Mouse (Mus musculus) natural killer cell, adult 2 months (primary cell): Measurements from ENCODE around the gene Cyb5rl.

ENCODE experiments used
- DNase-seq, 2 experiments: peaks; one replicate each; pipeline ENCODE4 v3.0.0; 2022; ENCODE audit warnings: low spot score in 2 of 2

The Cyb5rl gene

DNA sequence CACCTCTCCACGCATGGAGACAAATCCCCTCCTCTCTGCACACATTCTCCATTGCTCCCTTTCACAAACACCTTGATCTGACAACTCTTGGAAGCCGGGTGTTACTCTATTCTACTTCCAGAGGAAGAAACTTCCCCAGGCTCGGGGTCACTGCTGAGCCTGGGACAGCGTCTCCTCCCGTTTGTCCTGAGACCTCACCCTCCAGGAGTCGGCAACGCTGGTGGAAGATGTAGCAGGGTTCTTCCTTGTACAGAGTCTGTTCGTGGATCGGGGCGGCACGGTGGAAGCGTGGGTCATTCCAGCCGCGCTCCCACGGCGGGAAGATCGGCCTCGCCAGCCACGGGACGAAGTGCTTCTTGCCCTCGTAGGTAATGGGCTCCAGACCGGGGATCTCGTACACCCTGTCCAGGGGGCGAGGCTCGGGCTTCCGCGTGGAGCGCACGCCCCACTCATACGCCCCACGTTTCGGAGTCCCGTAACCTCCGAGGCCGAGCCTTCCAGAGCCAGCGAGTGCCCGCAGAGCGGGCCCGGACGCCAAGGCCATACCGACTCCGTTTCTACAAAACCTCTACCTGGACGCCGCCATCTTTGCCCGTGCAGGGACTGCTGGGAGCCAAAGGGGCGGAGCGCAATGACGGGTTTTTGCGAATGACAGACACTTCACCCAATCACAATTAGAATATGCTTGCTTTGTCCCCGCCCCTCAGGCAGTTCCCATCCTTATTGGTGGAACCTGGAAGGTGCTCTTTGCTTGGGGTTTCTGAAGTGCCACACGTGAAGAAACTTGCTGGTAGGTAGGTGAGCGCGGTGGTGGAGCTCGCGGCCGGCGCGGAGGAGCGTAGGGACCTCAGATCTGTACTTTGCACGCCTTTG lies at the start of gene Cyb5rl, which contains the start of gene Mrpl37:
TSS of gene Cyb5rl (plus strand) at position 737 of the 873 bp plus-strand sequence.
TSS of gene Mrpl37 (minus strand) at position 617 of the 873 bp plus-strand sequence.
- peak; percentile 97 for DNase-seq

DNA sequence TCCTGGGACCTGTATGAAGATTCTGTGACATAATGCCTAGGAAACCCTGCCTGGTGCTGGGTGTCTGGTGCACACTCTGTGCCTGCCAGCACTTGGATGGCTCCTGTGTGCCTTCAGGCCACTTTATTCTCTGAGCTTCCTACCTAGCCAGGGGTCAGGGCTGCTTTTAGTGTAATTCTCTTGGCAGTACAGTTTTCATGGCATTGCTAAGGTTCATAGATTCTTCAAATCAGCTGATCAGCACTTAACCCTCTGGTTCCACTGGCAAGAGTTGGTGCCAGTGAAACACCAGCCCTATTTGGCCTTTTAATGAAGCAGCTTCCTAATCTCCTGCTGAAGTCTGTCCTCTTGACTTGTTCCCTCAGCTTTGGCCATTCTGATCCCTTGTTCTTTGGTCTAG lies 49.5 kb upstream of the Cyb5rl start:
- no peak for DNase-seq

DNA sequence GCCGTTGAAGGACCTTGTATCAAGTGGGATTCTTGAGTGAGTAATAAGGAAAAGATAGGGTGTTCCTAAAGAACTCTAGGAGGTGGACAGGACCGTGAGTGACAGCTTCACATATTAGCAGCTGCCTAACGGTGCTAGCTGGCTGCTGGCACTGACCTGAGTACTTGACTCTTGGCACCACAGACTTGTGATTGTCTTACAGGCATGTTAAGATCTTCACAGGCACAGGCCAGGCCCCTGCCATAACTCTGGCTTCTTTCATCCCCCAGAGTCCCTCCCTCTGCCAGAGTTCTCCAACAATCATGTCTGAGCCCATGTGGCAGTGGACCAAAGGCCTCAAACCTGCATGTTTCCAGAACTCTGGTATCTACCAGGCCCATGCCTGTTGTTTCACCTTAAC lies 48.3 kb upstream of the Cyb5rl start:
- DNase-seq, result no peak

DNA sequence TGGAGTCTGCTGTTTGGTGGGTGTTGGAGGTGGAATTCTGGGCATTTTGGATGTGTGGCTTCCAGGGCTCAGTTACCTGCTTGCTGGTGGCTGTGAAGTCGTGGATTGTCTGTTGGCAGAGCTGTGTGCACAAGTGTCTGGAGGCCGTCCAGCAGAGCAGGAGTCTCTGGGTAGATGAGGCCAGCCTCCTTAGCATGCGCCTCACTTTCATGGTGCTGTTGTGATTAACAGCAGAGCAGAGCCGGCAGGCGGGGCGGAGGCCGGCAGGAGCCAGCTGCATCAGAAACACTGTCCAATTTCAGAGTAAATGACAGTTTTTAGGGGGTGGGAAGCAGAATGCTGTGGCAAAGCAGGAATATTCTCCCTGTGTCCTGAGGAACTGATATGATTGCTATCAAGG lies 47.8 kb upstream of the Cyb5rl start:
- no peak for DNase-seq

DNA sequence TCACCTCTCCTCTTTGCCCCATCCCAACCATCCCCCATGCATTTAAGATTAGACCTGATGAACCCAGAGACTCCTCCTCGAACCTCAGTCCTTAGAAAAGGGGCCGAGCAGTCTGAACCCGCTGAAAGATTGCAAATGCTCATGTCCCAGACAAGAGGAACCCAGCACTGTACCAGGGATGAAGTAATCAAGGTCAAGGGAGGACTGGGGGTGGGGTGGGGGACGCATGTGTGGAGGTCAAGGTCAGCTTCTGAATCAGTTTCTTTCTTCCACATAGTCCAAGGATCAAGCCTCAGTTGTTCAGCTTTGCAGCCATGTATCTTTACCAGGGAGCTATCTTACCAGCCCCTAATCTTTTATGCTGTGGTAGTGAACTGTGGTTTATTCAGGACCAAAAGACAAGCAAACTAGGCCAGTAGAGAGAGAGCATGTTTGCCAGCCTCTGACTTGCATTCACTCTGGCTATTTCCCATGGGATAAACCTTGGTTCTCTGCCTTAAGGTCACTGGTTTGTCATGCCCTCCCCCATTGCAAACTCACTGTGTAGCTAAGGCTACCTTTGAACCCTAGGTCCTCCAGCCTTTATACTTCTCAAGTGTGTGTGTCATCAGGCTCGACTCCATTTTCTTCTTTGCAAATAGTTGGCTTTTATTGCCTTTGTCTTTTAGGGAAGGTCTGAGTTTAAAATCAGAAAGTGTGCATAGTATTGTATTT lies 46.3 kb upstream of the Cyb5rl start:
- no peak for DNase-seq

DNA sequence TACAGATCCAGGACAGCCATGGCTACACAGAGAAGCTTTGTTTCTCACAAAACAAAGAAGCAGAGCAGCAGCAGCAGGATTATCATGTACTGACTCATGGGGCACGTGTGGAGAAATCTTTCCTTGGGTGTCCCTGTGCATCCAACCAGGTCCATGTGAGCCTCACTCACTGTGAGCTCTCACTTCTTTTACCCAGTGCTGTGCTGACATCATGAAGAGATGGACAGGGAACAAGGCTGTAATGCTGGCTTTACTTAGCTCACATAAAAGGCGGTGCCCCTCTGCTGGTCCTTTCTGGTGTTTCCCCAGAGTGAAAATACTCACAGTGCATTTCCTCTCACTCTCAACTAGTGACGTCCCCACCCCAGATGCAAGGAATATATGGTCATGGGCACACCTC lies 45.3 kb upstream of the Cyb5rl start:
- DNase-seq, result no peak

DNA sequence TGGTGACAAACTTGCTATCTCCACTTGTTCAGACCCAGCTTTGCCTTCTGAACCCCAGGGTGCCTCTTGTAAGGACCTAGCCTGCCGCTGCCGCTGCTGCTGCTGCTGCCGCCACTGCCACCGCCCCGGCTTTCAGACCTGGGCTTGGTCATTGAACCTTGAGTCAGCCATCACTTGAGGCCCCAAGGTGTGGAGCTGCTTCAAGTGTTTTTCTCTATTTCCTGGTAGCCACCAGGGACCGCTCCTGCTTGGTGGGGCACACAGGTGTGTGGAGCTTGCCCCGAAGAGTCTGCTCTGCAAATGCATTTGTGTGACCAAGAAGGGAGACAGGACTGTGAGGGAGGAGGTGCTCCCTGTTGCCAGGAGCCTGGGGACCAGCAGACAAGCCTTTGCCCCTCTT lies 41.9 kb upstream of the Cyb5rl start:
- DNase-seq, result no peak

DNA sequence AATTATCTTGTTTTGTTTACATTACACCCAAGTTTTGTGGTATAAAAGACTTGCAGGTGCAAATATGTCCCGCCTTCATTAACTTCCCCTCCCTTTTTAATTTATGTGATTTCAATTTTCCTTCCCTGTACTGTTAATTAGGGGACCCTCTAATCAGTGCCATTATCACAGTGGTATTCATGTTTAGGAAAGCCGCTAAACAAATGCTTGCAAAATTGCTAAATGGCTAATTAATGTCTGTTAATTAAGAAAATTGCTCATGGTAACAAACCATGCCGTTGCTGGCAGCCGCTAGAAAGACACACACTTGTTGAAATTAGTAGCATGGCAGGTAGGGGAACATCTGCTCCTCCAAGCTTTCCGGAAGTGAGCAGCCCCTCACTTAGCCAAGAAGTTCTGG lies 41.4 kb upstream of the Cyb5rl start:
- no peak for DNase-seq

DNA sequence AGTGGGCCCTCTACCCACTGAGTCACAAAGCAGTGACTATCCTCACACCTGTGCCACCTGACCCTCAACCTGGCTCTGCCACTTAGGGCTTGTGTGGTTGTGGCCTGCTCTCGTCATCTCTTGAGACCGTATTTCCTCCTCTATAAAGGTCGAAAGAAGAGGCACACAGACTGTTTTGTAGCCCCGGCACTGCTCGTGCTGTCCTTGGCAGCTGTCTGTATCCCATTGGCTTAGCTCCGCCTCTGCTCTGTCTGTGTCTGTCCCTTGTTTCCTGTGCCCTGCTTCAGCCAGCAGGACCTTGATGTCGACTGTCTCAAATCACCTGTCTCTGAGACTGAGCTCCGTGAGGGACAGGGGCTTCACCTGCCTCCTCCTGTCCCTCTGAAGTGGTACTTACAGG lies 40.3 kb upstream of the Cyb5rl start:
- no peak for DNase-seq

DNA sequence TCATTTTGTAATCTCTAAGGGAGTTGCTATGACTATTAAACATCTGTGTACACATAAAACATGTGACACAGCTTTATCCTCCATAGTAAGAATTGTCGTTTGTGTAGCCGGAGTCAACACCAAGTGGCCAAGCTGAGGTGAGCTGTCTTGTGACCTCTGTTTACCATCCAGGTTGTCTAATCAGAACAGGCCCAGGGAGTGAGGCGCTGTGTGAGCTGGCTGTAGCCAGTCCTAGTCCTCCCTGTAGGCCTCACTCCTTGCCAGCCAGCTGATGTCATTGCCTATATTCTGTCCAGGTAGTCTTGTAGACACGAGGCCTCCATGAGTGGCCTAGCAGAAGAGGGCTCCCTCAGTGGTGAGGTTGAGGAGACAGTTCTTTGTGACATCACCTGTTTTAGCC lies 31.1 kb upstream of the Cyb5rl start:
- no peak for DNase-seq

DNA sequence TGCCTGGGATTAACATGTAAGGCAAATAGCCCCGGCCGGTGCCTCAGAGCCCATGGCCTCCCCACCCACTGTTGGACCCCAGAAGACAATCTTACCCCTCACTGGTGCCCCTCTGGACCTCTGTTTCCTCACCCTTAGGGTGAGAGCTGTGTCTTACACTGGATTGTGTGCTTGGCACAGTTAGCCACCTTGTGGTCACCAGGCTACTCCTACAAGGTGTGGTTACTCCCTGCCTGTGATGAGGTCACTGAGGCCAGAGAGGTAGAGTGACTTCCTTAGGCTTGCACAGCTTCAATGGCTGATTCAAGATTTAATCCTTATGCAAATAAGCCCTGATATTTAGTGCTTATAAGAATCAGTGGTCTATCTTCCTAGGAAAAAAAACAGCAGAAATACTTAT lies 29.8 kb upstream of the Cyb5rl start:
- no peak for DNase-seq

DNA sequence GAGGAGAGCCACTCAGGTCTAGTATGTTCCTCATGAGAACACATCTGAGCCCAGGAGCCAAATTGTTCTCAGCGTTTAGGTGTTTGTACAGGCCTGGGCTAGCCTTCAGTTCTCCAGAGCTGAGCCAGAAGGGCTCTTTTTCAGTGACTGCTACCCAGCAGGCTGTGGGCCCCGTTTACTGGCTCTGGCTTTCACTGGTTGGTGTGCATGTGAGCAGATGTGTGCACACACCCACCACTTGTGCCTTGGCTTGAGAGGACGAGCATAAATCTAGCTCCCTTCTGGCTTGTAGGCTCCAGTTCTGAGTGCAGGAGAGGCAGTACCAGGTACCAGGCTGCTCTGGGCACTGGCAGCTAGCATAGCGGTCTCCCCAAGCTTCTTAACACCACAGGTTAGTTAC lies 28.5 kb upstream of the Cyb5rl start:
- DNase-seq, result no peak

DNA sequence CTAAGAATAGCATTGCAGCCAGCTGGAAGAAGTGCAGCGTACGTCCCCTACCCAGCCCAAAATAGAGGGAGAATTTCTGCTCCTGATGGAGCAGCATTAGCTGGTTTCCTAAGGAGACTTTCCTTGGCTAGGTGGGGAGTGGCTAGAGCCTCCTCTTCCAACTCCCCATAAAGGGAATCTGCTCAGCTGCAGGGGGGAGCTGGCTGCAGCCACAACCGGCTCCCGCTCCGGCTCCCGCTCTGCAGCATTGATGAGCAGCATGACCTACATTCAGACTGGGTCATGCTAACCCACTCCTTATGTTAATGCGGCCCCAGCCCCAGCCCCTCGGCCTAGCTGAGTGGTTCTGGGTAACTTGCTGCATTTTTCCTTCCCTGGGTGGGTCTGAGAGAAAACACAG lies 27.5 kb upstream of the Cyb5rl start:
- no peak for DNase-seq

DNA sequence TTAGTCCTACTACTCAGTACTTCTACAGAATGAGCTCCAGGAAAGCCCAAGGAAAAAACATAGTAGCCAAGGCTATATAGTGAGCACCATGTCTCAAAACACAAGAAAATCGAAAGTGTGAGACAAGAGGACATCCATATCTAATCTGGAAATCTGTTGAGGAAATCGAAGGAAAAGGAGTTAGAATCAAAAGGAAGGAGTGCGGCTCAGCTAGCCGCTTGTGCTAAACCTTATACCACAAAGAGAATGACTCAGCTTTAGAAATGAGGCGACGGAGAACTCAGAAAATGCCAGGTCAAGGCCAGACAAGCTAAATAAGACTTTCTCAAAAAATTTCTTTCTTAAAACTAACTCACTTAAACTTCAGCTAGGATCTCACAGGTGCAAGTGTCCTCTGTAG lies 24.5 kb upstream of the Cyb5rl start:
- no peak for DNase-seq

DNA sequence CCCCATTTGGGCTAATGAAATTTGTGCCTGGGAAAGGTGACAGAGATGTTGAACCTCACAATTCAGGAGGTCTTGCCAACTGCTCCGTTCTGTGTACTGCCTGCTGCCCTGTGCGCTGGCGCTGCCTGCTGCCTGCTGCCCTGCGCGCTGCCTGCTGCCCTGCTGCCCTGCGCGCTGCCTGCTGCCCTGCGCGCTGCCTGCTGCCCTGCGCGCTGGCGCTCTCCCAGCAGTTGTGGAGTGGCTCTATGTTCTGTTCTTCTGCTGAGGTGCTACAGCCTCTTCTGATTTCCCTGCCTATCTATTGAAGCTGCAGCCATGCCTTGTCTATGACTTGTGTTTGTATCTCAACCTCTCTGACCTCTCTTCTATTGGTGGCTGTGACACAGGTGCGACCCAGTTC lies 21.6 kb upstream of the Cyb5rl start:
- DNase-seq, result no peak

DNA sequence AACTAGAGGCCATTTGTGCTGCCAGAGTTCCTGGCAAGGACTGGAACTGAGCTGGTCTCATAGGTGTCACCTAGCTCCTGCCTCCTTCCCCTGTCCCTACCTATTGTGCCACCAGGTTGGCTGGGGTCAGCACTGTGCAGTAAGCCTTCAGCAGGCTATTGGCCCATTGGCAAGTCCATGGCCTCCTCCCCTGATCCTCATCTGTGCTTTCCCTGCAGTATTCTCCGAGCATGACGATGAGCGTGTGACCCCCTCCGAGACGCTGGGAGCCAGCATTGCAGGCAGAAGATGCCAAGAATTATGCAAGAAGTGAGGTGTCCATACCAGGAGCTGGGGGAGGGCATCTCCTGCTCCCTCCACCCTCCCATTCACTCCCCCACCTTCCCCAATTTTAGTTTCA lies 19.0 kb upstream of the Cyb5rl start:
- DNase-seq, result no peak

DNA sequence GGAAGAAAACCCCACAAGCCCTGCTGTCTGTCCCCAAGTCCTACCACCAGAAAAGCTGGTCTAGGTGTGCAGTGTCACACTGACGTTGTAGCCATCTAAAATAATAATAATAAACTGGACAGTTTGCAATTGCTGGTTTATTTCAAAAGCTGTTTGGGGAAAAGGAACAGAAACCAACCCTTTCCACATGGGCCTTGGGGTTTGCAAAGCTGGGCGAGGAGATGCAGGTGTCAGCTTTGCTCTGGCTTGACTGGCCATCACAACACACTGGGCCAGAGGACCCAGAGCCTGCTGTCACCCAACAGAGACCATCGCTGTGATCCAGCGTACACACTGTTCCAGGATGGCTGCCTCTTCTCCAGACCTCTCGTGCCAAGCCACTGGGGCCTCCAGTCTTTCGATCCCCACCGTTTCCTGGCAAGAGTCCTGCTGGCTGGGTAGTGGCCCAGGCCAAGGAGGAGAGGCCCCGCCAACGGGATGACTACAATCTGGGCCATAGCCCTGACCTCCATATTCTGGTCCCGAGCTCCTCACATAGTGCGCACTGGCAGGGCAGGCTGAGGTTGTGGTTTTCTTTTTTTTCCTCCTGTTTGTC lies 18.1 kb upstream of the Cyb5rl start:
- no peak for DNase-seq

DNA sequence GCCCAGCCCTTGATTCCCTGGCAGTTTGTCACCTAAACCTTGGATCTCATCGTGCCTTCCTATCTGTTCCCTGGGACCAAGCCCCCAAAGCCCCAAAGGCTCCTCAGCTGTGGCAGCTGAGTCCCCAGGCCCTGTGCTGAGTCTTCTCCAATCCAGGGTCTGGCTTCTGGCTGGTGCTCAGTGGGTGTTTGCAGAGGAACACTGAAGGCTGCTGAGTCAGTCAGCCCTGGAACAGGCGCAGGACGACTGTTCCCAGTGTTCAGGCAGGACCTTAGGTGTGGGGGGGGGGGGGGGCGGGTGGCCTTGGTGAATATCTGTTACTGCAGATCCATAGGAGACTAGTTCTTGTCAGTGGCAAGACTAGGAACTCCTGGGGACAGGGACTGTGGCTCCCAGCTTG lies 14.9 kb upstream of the Cyb5rl start:
- no peak for DNase-seq

DNA sequence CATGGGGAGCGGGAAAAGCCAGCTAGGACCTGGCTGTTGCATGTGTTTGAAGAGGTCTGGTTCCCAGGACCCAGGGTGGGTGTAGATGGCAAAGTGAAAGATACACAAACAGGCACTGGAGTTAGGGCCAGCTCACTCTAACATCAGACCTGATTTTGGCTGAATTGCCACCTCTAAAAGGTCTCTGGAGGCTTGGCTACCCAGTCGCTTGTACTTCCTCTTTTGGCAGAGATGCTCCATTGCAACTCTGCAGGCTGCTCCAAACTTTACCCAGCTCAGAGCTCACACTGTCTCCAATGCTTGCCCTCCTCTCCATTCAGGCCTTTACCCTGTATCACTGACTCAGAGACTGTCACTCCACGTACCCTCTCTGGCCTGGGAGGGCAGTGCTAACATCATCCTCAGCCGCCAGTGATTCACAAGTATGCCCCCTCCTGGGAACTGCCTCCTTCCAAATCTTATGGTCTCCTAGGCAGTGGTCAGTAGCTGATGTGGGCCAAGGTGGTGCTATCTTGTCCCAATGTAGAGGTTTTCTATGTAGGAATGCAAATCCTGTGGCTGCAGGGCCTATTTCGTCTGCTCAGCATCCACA lies 13.7 kb upstream of the Cyb5rl start:
- DNase-seq, result no peak

DNA sequence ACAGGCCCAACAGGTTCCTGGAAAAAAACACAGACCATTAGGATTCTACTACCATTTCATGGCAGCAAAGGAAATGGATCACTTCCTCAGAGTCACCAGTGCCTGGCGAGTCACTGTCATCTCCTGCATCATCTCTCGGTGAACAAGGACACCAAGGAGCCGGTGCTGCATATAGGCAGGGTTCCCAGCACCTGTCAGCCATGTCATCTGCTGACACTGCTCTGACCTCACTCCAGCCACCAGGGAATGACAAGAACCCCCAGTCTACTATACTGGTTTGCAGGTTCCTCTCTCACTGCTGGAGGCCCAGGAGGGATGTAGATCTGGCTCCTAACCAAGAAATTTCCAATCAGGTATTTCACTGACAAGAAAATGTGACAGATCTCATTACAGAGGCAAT lies 10.7 kb upstream of the Cyb5rl start:
- DNase-seq, result no peak

DNA sequence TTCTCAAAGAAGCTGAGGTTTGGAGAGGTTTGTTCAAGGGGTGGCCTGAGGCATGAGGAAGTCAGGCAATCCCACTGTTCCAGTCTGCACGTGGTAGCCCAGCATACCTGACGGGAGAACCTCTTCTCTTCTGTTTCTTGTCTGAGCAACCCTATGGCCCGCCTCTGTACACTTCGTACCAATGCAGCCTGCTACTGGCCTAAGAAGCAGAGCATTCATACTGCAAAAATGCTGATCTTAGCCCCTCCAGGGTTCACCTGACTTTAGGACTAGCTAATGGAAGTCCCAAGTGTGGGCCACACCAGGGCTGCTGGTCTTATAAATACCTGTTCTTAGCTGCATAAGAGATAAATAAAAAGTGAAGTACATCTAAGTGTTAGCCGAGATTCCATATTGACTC lies 8.4 kb upstream of the Cyb5rl start:
- no peak for DNase-seq

DNA sequence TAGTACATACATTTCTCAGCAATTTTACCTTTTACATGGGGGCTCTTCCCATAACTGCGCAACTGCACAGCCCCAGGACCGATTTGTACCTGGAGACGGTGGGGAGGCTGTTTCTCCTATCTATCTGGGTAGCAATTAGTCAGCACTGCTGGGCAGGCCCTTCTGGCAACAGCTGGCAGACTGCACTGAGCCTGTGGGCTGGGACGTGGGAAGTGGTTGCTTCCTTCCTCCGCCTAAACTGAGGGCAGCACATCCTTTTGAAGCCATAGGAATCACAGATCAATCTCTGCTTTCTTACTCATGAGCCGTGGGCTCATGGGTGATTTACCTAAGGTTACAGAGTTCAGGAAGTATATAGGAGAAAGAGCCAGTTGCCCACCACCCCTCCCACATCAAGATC lies 8.0 kb upstream of the Cyb5rl start:
- DNase-seq, result no peak

DNA sequence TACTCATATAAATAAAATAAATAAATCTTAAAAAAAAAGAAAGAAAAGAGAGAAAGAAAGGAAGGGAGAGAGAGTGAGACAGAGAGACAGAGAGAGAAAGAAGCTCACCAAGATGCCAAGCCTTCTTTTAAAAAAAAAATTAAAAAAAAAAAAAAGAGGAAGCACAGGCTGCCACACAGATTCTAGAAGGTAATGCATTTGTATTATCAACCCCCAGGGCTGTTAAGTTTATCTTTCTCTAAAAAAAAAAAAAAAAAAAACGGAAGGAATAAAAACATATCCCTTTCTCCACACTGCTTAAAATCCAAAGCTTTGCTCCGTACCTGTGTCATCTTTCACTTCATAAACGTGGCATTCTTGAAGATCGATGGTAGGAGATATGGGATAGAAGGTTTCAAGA lies 5.2 kb upstream of the Cyb5rl start:
- no peak for DNase-seq
